Mouse (Mus musculus): ENCODE measurements around the gene Trank1. TPM values are rescaled to one million over a fixed set of nuclear protein-coding genes. Genes with fewer than 3 reads are reported as not detected.

Gene Trank1
- total RNA-seq (2021), result not detected

GRCm38 (mm10) chr9:111311031-111311842 is at the start of gene Trank1:
Trank1 (plus strand) TSS chr9:111311739.
- intact Hi-C loops (cut with DNase I), result no loop called here
- DNase-seq (ENCODE audit: low spot score), result no peak

DNA sequence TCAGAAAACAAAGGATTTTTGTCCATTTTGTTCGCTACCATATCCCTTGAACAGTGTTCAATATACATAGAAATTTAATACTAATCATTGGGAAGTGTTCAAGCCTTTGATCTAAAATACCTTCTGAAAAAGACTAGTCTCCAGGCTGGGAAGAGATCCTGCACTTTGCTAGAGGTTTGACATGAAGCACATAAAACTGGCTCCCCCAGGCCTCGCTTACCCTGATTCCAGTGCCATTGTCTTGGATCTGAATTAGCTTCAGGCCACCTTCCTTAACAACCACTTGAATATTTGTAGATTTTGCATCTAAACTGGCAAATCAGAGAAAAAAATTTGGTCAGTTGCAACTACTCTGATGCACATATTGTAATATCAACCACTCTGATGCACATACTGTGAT is 43.5 kb upstream of the Trank1 start:
- intact Hi-C loops (cut with DNase I), result no loop called here
- DNase-seq (ENCODE audit: low spot score), result no peak

GRCm38 (mm10) chr9:111270606-111271005 is 40.9 kb upstream of the Trank1 start:
- intact Hi-C loops (cut with DNase I), result loop anchor here (10.0 kb wide), 1 partner anchor 276 kb away; the partner anchor contains the start of gene Rtp3
- no peak for DNase-seq (ENCODE audit: low spot score)

DNA sequence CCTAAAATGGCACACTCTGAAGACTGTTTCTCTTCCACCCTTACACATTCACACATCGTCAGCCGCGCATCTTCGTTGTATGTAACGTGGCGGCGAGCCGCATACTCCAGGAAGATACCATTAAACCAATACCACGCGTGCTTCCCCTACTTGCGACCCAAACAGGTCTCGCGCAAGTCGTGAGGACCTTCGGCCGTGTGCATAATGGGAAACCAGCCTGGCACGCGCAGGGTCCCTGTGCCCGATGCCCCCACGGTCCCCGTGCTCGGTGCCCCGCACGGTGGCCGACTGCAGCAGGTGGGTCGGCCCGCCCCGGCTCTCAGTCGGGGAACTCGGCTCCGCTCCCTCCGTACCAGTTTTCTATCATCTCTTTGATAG is 40.5 kb upstream of the Trank1 start:
- no peak for DNase-seq (ENCODE audit: low spot score)
- intact Hi-C loops (cut with DNase I), result loop anchor here (10.0 kb wide), 1 partner anchor 276 kb away; the partner anchor contains the start of gene Rtp3

- intact Hi-C loops (cut with DNase I), result loop anchor here (10.0 kb wide), 1 partner anchor 277 kb away; the partner anchor contains the start of gene Rtp3
- peak; percentile 98 for DNase-seq (ENCODE audit: low spot score)
Measured at GRCm38 (mm10) chr9:111271434-111272160, 39.9 kb upstream of the Trank1 start, which contains the start of the genes Mlh1 and Epm2aip1. Mlh1 (minus strand) TSS chr9:111271791. Epm2aip1 (plus strand) TSS chr9:111271929.

DNA sequence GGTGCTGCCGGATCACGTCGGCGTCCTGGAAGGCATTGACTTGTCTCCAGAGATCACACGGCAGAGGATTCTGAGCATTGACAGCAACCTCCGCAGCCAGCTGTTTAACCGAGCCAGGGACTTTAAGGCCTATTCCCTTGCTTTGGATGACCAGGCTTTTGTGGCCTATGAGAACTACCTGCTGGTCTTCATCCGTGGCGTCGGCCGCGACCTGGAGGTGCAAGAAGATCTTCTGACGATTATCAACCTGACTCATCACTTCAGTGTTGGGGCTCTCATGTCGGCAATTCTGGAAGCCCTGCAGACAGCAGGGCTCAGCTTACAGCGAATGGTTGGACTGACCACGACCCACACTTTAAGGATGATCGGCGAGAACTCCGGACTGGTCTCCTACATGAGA is 39.2 kb upstream of the Trank1 start:
- DNase-seq (ENCODE audit: low spot score), result no peak
- intact Hi-C loops (cut with DNase I), result loop anchor here (10.0 kb wide), 1 partner anchor 278 kb away; the partner anchor contains the start of gene Rtp3

GRCm38 (mm10) chr9:111272996-111273785 is 38.3 kb upstream of the Trank1 start:
- intact Hi-C loops (cut with DNase I), result loop anchor here (10.0 kb wide), 1 partner anchor 278 kb away; the partner anchor contains the start of gene Rtp3
- DNase-seq (ENCODE audit: low spot score), result no peak

- intact Hi-C loops (cut with DNase I), result loop anchor here (10.0 kb wide), 1 partner anchor 279 kb away; the partner anchor contains the start of gene Rtp3
- DNase-seq (ENCODE audit: low spot score), result no peak
Measured at GRCm38 (mm10) chr9:111273958-111274357, 37.6 kb upstream of the Trank1 start.

- intact Hi-C loops (cut with DNase I), result loop anchor here (10.0 kb wide), 1 partner anchor 280 kb away; the partner anchor contains the start of gene Rtp3
- DNase-seq (ENCODE audit: low spot score), result no peak
Measured at GRCm38 (mm10) chr9:111275156-111275555, 36.4 kb upstream of the Trank1 start.

- DNase-seq (ENCODE audit: low spot score), result no peak
- intact Hi-C loops (cut with DNase I), result no loop called here
Measured at GRCm38 (mm10) chr9:111285061-111285460, 26.5 kb upstream of the Trank1 start.

DNA sequence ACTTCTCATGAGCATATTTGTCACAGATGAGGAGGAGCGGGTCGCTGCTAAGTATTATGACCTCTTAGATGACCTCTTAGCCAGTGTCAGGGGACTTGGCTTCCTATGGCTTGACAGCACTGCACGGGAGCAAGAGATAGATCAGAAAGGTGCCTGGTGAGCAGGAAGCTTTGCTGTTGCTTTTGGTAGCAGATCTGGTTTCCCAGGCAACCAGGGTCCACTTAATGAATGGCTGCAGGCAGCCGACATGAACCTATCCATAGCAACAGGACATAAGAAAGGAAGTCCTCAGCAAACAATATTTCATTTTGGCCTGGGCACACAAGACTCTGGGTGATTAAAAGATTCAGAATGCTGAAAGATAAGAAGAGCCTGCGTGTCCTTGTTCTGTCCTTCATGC is 25.9 kb upstream of the Trank1 start:
- no peak for DNase-seq (ENCODE audit: low spot score)
- intact Hi-C loops (cut with DNase I), result no loop called here

- DNase-seq (ENCODE audit: low spot score), result no peak
- intact Hi-C loops (cut with DNase I), result no loop called here
Measured at GRCm38 (mm10) chr9:111286468-111286867, 25.1 kb upstream of the Trank1 start.

DNA sequence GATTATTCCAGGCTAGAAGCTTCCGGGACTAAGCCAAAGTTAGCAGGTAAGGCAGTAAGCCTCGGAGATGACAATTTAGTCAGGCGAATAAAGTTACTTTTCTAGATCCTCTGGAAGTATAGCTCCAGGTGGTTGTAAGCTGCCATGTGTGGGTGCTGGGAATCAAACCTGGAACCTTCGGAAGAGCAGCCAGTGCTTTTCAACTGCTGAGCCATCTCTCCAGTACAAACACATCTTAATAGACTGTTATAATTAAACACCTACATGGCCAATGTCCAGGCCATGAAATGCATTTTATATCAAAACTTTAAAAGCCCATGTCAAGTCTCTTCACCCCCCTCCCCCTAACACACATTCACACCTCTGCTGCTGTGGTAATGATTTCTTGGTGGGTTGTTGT is 23.6 kb upstream of the Trank1 start:
- DNase-seq (ENCODE audit: low spot score), result no peak
- intact Hi-C loops (cut with DNase I), result no loop called here

DNA sequence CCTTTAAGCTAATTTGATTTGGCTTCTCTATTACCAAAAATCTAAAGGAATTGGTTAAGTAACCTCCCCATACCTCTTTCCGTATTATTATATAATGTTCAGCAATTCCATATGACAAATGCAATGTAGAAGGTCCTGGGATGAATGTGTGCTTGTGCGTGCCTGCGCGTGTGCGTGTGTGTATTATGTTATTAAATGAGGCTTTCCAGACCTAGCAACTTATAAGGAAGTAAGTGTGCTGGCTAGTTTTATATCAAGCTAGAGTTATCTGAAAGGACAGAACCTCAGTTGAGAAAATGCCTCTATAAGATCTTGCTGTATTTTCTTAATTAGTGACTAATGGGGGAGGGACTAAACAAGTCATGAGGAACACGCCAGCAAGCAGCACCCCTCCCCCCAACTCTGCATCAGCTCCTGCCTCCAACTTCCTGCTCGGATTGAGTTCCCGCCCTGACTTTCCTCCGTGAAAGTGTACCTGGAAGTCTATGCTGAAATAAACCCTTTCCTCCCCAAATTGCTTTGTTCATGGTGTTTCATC is 22.2 kb upstream of the Trank1 start:
- intact Hi-C loops (cut with DNase I), result no loop called here

GRCm38 (mm10) chr9:111289832-111290339 is 21.7 kb upstream of the Trank1 start:
- DNase-seq (ENCODE audit: low spot score), result peak; percentile 71

More for the DNA sequence above, 22.2 kb upstream of the Trank1 start:
- no peak for DNase-seq (ENCODE audit: low spot score)

DNA sequence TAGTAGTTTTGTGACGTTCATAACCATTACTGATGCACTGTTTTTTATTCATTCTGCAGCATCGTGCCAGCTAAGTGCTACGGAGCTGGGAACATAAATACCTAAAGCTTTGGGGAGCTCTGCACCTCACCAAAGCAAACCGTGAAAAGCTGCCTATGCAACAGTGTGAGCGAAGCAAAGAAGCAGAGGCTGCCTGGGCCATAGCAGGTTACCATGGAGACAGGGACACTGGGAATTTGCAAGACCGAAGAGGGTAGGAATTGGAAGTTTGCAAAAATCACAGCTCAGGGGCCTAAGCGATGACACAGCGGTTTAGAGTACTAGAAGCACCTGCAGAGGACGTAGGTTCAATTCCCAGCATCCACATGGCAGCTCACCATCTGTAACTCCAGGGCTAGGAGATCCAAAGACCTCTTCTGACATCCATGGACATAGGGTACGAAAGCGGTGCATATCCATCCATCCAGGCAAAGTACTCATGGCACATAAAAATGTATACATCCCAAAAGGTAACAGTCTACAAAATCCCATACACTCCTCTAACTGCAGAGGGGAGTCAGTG is 20.9 kb upstream of the Trank1 start:
- no peak for DNase-seq (ENCODE audit: low spot score)
- intact Hi-C loops (cut with DNase I), result no loop called here

More at GRCm38 (mm10) chr9:111289832-111290339, 21.7 kb upstream of the Trank1 start:
- intact Hi-C loops (cut with DNase I), result no loop called here

DNA sequence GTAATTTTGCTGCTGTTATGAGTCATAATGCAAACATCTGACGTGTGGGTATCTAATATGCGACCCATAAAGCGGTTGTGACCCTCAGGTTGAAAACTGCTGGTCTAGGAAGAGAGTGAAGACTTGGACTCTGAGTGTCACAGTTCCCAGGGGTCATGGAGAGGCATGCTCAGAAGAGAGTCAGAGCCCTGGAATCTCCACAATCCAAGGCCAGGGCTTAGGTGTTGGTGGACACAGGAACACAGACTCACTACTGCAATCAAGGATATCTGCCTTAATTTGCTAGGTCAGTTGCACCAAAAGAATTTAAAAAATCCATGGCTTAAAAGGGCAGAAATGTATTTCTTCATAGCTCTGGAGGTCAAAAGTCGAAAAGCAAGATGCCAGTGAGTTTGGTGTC is 18.3 kb upstream of the Trank1 start:
- no peak for DNase-seq (ENCODE audit: low spot score)
- intact Hi-C loops (cut with DNase I), result no loop called here

DNA sequence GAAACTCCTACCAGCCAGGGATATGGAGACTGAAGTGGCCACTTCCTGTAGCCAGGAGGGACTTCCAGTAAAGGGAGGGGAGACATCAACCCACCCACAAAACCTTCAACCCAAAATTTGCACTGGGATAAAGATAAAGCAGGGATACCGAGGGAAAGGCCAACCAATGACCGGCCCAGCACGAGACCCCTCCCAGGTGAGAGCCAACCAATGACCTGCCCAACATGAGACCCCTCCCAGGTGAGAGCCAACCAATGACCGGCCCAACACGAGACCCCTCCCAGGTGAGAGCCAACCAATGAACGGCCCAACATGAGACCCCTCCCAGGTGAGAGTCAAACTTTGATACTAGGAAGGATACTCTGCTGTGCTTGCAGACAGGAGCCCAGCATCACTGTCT is 16.6 kb upstream of the Trank1 start:
- intact Hi-C loops (cut with DNase I), result no loop called here
- no peak for DNase-seq (ENCODE audit: low spot score)

DNA sequence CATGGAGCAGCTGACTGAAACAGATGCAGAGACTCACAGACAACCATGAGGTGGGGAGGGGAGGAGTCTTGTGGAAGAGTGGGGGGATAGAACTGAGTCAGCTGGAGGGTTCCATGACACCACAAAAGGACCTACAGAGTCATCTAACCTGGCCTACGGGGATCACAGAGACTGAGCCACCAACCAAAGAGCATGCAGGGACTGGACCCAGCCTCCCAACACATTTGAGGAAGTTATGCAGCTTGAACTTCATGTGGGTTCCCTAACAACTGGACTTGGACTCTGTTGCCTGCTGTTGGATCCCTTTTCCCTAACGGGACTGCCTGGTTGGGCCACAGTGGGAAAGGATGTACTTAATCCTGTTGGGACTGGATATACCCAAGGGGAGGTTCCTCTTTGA is 16.2 kb upstream of the Trank1 start:
- intact Hi-C loops (cut with DNase I), result no loop called here
- no peak for DNase-seq (ENCODE audit: low spot score)

All from heart, postnatal 25 days (tissue).